Mouse (Mus musculus): ENCODE measurements around the gene Hoxa7.
A peak's percentile ranks its signal among the peaks of the same experiment; 100 is the strongest.

Gene Hoxa7

GRCm38 (mm10) chr6:52226569-52227257 lies 5.1 kb upstream of the Hoxa7 start:
- DNase-seq (ENCODE audit: low spot score in 2 of 2): no peak

GRCm38 (mm10) chr6:52225612-52226568 lies 4.2 kb upstream of the Hoxa7 start:
- DNase-seq (ENCODE audit: low spot score in 2 of 2): no peak

GRCm38 (mm10) chr6:52224895-52225611 lies 3.4 kb upstream of the Hoxa7 start:
- DNase-seq (ENCODE audit: low spot score in 2 of 2): no peak

GRCm38 (mm10) chr6:52223939-52224760 lies 2.5 kb upstream of the Hoxa7 start:
- no peak for DNase-seq (ENCODE audit: low spot score in 2 of 2)

GRCm38 (mm10) chr6:52222729-52223128 lies 1.1 kb upstream of the Hoxa7 start:
- no peak for DNase-seq (ENCODE audit: low spot score in 2 of 2)

- no peak for DNase-seq (ENCODE audit: low spot score in 2 of 2)
Observed at GRCm38 (mm10) chr6:52221993-52222685, 485 bp upstream of the Hoxa7 start.

GRCm38 (mm10) chr6:52220865-52221310 lies 766 bp downstream of the Hoxa7 start:
- no peak for DNase-seq (ENCODE audit: low spot score in 2 of 2)

- DNase-seq (ENCODE audit: low spot score in 2 of 2): no peak
Observed at GRCm38 (mm10) chr6:52220003-52220864, 1.4 kb downstream of the Hoxa7 start.

GRCm38 (mm10) chr6:52219234-52219942 lies 2.3 kb downstream of the Hoxa7 start:
- no peak for DNase-seq (ENCODE audit: low spot score in 2 of 2)

- DNase-seq (ENCODE audit: low spot score in 2 of 2): no peak
Observed at GRCm38 (mm10) chr6:52218643-52219215, 2.9 kb downstream of the Hoxa7 start.

- DNase-seq (ENCODE audit: low spot score in 2 of 2): no peak
Observed at GRCm38 (mm10) chr6:52217895-52218642, 3.6 kb downstream of the Hoxa7 start.

GRCm38 (mm10) chr6:52217459-52217768 lies 4.2 kb downstream of the Hoxa7 start:
- DNase-seq (ENCODE audit: low spot score in 2 of 2): peak; percentile 43 to 52

- DNase-seq (ENCODE audit: low spot score in 2 of 2): no peak
Observed at GRCm38 (mm10) chr6:52216691-52217458, 4.8 kb downstream of the Hoxa7 start.

GRCm38 (mm10) chr6:52215771-52216535 lies 5.7 kb downstream of the Hoxa7 start:
- DNase-seq (ENCODE audit: low spot score in 2 of 2): no peak

GRCm38 (mm10) chr6:52215070-52215469 lies 6.6 kb downstream of the Hoxa7 start:
- no peak for DNase-seq (ENCODE audit: low spot score in 2 of 2)

GRCm38 (mm10) chr6:52214271-52214670 lies 7.4 kb downstream of the Hoxa7 start:
- DNase-seq (ENCODE audit: low spot score in 2 of 2): no peak
